Mouse (Mus musculus): ENCODE results near the gene Gm572.

DNA sequence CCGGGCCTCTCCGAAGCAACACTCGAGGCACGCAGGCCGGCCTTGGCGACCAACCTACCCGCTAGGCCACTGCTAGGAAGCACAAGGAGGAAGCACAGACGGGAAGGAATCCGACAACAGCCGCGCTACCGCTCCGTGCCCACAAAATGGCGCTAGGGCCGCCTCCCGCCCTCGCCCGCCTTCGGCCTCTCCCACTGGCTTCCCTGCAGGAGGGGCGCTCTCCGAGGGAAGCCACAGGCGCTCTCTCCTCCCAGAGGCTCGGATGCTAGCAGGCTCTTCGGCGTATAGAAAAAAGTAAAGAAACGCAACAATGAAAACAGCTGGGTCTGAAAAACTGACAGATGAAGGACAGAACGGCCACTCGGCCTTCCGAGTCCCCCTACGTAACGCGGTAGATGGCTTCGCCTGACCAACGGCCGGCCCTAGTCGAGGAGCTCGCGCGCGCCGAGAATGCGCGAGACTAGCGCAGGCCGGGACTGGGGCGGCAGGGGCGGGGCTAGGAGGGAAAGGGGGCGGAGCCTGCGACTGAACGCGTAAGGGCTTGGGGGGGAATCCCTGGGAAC is 16.4 kb upstream of the Gm572 start, which contains the start of gene Tardbp:
- no peak for TF ChIP-seq MAX (IDR thresholded peaks at IDR 0.05; ENCODE audit: low read length)
- TF ChIP-seq CTCF (IDR thresholded peaks at IDR 0.05 in 2 of 3, conservative IDR thresholded peaks at IDR 0.05 in 1 of 3; ENCODE audit: control insufficient read depth in 1 of 3, insufficient read depth in 1 of 3, low read depth in 2 of 3, low read length in 3 of 3, poor library complexity in 1 of 3, severe bottlenecking in 1 of 3) = no peak
- peak; percentile 75; the same call in 1 of the 2 replicates for TF ChIP-seq POLR2AphosphoS2 (IDR thresholded peaks at IDR 0.05; ENCODE audit: low read length)
- no peak for TF ChIP-seq ZC3H11A (IDR thresholded peaks at IDR 0.05; ENCODE audit: low read depth, low read length)
- peak in 1 of 2 experiments; percentile 4; a peak in 1 of 4 replicates for TF ChIP-seq EP300 (IDR thresholded peaks at IDR 0.05; ENCODE audit: low read depth in 1 of 2, low read length in 2 of 2)
- TF ChIP-seq NELFE (IDR thresholded peaks at IDR 0.05; ENCODE audit: low read depth, low read length) = peak; percentile 88
- TF ChIP-seq ZMIZ1 (IDR thresholded peaks at IDR 0.05; ENCODE audit: low read depth, low read length) = 0 out of 2 replicates have a peak, but pooled peaks have one; percentile 22
- TF ChIP-seq CHD2 (IDR thresholded peaks at IDR 0.05; ENCODE audit: low read length) = peak; percentile 90
- TF ChIP-seq USF2 (IDR thresholded peaks at IDR 0.05; ENCODE audit: borderline replicate concordance in 1 of 2, insufficient read depth in 1 of 2, low read depth in 1 of 2, low read length in 2 of 2) = no peak
- no peak for TF ChIP-seq GATA1 (IDR thresholded peaks at IDR 0.05; ENCODE audit: low read depth, low read length)
- no peak for TF ChIP-seq MXI1 (IDR thresholded peaks at IDR 0.05; ENCODE audit: low read depth, low read length)
- TF ChIP-seq NRF1 (IDR thresholded peaks at IDR 0.05; ENCODE audit: insufficient read depth, low read depth, low read length, poor library complexity, severe bottlenecking) = peak; percentile 76
- TF ChIP-seq POLR2A (IDR thresholded peaks at IDR 0.05; ENCODE audit: control insufficient read depth in 1 of 2, insufficient read depth in 1 of 2, low read depth in 1 of 2, low read length in 2 of 2, poor library complexity in 1 of 2) = peak; percentile 61 to 75; a peak in 1 of 4 replicates

Measured in MEL (cell line).